ENCODE assay signal across 13 mouse cellular contexts in the genomic region with DNA sequence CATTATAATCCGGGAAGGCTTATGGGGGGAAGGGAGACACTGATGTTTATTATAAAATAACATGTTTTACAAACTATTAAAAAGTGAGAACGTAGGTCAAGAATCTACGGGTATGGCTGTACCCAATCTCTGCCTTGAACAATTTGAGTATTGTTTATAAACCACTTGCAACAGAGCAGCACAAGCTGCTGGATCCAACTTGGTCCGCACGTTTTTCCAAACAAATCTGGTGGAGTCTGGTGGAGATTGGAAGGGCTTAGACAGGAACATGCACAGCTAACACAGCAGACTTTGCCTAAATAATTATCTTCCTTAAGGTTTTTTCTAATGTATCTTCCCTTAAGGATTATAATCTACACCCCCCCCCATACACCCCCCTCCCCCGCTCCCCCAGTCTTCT. TPM values are rescaled to one million over a fixed set of nuclear protein-coding genes. Genes with fewer than 3 reads are reported as not detected.
DNase-seq lines count a peak whose midpoint lies in the region; ATAC-seq and TF ChIP-seq lines count a peak whose summit lies in the region.
"Had no signal": no experiment of that assay in that cellular context is flagged by ENCODE, and none has a peak within 500 bp of the region (broad histone marks: within the 10 kb centered on the region; RNA-seq: fewer than 3 reads in every experiment).

No protein-coding gene starts in this region.

- no peak for TF ChIP-seq CTCF in intestine, postnatal 0 days (IDR thresholded peaks at IDR 0.05; ENCODE audit: low read depth)

- peak overlapping the region; percentile 89 for H3K4me2 ChIP-seq in embryonic facial prominence, embryonic 14.5 days (ENCODE audit: low read depth, low read length)
- no peak overlapping the region; the same call in 1 of the 2 replicates for H3K4me2 ChIP-seq in intestine, postnatal 0 days (replicated peaks; ENCODE audit: low read depth)
- H3K4me2 ChIP-seq in neural tube, embryonic 12.5 days (replicated peaks) = peak overlapping the region; percentile 89
- no peak overlapping the region for H3K4me2 ChIP-seq in heart, embryonic 11.5 days

- DNase-seq in embryonic facial prominence, embryonic 10.5 days (ENCODE audit: low spot score) = no peak
- no peak for DNase-seq in embryonic facial prominence, embryonic 14.5 days (ENCODE audit: low spot score)
- no peak for DNase-seq in heart, postnatal 14 days
- DNase-seq in gastrocnemius, postnatal 36 days = no peak
- DNase-seq: cerebellum, adult 11 months; liver, postnatal 0 days; right cerebral cortex, postnatal 4 days had no signal

- H3K9ac ChIP-seq in embryonic facial prominence, embryonic 14.5 days (ENCODE audit: low read depth, low read length) = no peak overlapping the region
- H3K9ac ChIP-seq in intestine, postnatal 0 days (ENCODE audit: low read depth, low read length) = no peak overlapping the region
- no peak overlapping the region for H3K9ac ChIP-seq in neural tube, embryonic 12.5 days
- no peak overlapping the region for H3K9ac ChIP-seq in heart, embryonic 11.5 days (ENCODE audit: low read depth, low read length)
- H3K9ac ChIP-seq: liver, postnatal 0 days had no signal

- H3K4me1 ChIP-seq in embryonic facial prominence, embryonic 10.5 days = peaks cover 57% of the 10 kb centered on the region
- H3K4me1 ChIP-seq in embryonic facial prominence, embryonic 14.5 days (ENCODE audit: control insufficient read depth, insufficient read depth, low read length) = peaks cover 17% of the 10 kb centered on the region
- H3K4me1 ChIP-seq in intestine, postnatal 0 days (replicated peaks; ENCODE audit: control insufficient read depth, insufficient read depth, low read length) = no peaks in the 10 kb centered on the region
- peaks cover 29% of the 10 kb centered on the region for H3K4me1 ChIP-seq in neural tube, embryonic 12.5 days
- 0 out of 2 replicates have a peak, but pooled peaks cover 3% of the 10 kb centered on the region for H3K4me1 ChIP-seq in heart, embryonic 11.5 days (ENCODE audit: control insufficient read depth, insufficient read depth, low read length)

- H3K9me3 ChIP-seq in embryonic facial prominence, embryonic 10.5 days = no peaks in the 10 kb centered on the region
- no peaks in the 10 kb centered on the region for H3K9me3 ChIP-seq in embryonic facial prominence, embryonic 14.5 days (ENCODE audit: control insufficient read depth, low read length)
- H3K9me3 ChIP-seq in intestine, postnatal 0 days (ENCODE audit: control insufficient read depth) = no peaks in the 10 kb centered on the region
- H3K9me3 ChIP-seq in neural tube, embryonic 12.5 days = no peaks in the 10 kb centered on the region
- no peaks in the 10 kb centered on the region for H3K9me3 ChIP-seq in heart, embryonic 11.5 days (replicated peaks; ENCODE audit: control insufficient read depth, low read length)

- WGBS in embryonic facial prominence, embryonic 10.5 days = 38% methylated on average over 6 of the region's 6 CpGs
- 31% methylated on average over 6 of the region's 6 CpGs for WGBS in embryonic facial prominence, embryonic 14.5 days
- WGBS in intestine, postnatal 0 days = 40% methylated on average over 6 of the region's 6 CpGs
- 42% methylated on average over 6 of the region's 6 CpGs for WGBS in neural tube, embryonic 12.5 days
- 59% methylated on average over 6 of the region's 6 CpGs for WGBS in heart, embryonic 11.5 days (ENCODE audit: insufficient replicate concordance)

- no peak for ATAC-seq in embryonic facial prominence, embryonic 14.5 days (ENCODE audit: low read depth)
- ATAC-seq in intestine, postnatal 0 days = no peak
- ATAC-seq in neural tube, embryonic 12.5 days (ENCODE audit: low FRiP score, low read depth) = no peak
- no peak for ATAC-seq in heart, embryonic 11.5 days (replicated peaks; ENCODE audit: insufficient number of reproducible peaks, low FRiP score, low TSS enrichment)
- ATAC-seq: activated CD4-positive, CD25-positive, alpha-beta regulatory T cell, adult 4 months had no signal

- peaks cover 86% of the 10 kb centered on the region for H3K27me3 ChIP-seq in embryonic facial prominence, embryonic 10.5 days (replicated peaks; ENCODE audit: low read depth, poor library complexity, severe bottlenecking)
- peaks cover 18% of the 10 kb centered on the region; the same call in 1 of the 2 replicates for H3K27me3 ChIP-seq in embryonic facial prominence, embryonic 14.5 days (replicated peaks; ENCODE audit: control insufficient read depth, insufficient read depth, low read length)
- peaks cover 12% of the 10 kb centered on the region; the same call in 1 of the 2 replicates for H3K27me3 ChIP-seq in intestine, postnatal 0 days (replicated peaks; ENCODE audit: control insufficient read depth, insufficient read depth, low read length)
- H3K27me3 ChIP-seq in neural tube, embryonic 12.5 days (replicated peaks) = peaks cover 28% of the 10 kb centered on the region
- H3K27me3 ChIP-seq in heart, embryonic 11.5 days (ENCODE audit: control insufficient read depth, insufficient read depth, low read length) = peaks cover 23% of the 10 kb centered on the region

- intact Hi-C loops in heart, postnatal 14 days (cut with DNase I) = no loop called here
- intact Hi-C loops in gastrocnemius, postnatal 36 days (cut with DNase I) = no loop called here

- H3K27ac ChIP-seq in embryonic facial prominence, embryonic 10.5 days (replicated peaks) = no peak overlapping the region
- H3K27ac ChIP-seq in embryonic facial prominence, embryonic 14.5 days (replicated peaks; ENCODE audit: low read depth, low read length) = no peak overlapping the region
- no peak overlapping the region for H3K27ac ChIP-seq in intestine, postnatal 0 days (ENCODE audit: low read depth, low read length)
- no peak overlapping the region for H3K27ac ChIP-seq in neural tube, embryonic 12.5 days
- no peak overlapping the region for H3K27ac ChIP-seq in heart, embryonic 11.5 days (ENCODE audit: low read depth, low read length)

- no peaks in the 10 kb centered on the region for H3K36me3 ChIP-seq in embryonic facial prominence, embryonic 10.5 days (replicated peaks)
- no peaks in the 10 kb centered on the region for H3K36me3 ChIP-seq in embryonic facial prominence, embryonic 14.5 days (ENCODE audit: control insufficient read depth, insufficient read depth, low read length)
- no peaks in the 10 kb centered on the region for H3K36me3 ChIP-seq in intestine, postnatal 0 days (ENCODE audit: control insufficient read depth, insufficient read depth)
- H3K36me3 ChIP-seq in neural tube, embryonic 12.5 days = no peaks in the 10 kb centered on the region
- H3K36me3 ChIP-seq in heart, embryonic 11.5 days (ENCODE audit: control insufficient read depth, insufficient read depth, low read length) = no peaks in the 10 kb centered on the region

- H3K4me3 ChIP-seq in embryonic facial prominence, embryonic 10.5 days = peak overlapping the region; percentile 69
- H3K4me3 ChIP-seq in embryonic facial prominence, embryonic 14.5 days (ENCODE audit: low read depth, low read length) = peak overlapping the region; percentile 50
- peak overlapping the region; percentile 52; the same call in 1 of the 2 replicates for H3K4me3 ChIP-seq in intestine, postnatal 0 days (ENCODE audit: low read depth, low read length)
- H3K4me3 ChIP-seq in neural tube, embryonic 12.5 days = no peak overlapping the region
- no peak overlapping the region for H3K4me3 ChIP-seq in heart, embryonic 11.5 days (ENCODE audit: low read depth, low read length)
- H3K4me3 ChIP-seq: erythroblast, embryonic 14.5 days had no signal

RNA-seq across cellular contexts. Expression of a gene that starts 2.7 kb away (rescaled TPM):
- 3.6 and 4.7 TPM in 2 replicates for polyA plus RNA-seq in embryonic facial prominence, embryonic 10.5 days (2016; fragmentation: Nextera tagmentation; extraction: Ambion mirVana)
- polyA plus RNA-seq in embryonic facial prominence, embryonic 14.5 days (2014; fragmentation: Nextera tagmentation; extraction: Ambion mirVana) = 10.5 and 13.1 TPM in 2 replicates
- 15.8 and 18.8 TPM in 2 replicates for polyA plus RNA-seq in intestine, postnatal 0 days (2015; fragmentation: Nextera tagmentation; extraction: Ambion mirVana)
- polyA plus RNA-seq in neural tube, embryonic 12.5 days (2016; fragmentation: Nextera tagmentation; extraction: Ambion mirVana) = 2.3 and 2.8 TPM in 2 replicates
- total RNA-seq in heart, postnatal 14 days (2021) = under 1 TPM; 0.12 to 0.17 TPM
- total RNA-seq in gastrocnemius, postnatal 36 days (2021) = under 1 TPM; 0.42 to 0.48 TPM
- 0.37 and 1.5 TPM in 2 replicates for polyA plus RNA-seq in heart, embryonic 11.5 days (2014; fragmentation: Nextera tagmentation; extraction: Ambion mirVana)
- total RNA-seq: granulocyte monocyte progenitor cell, adult 5-6 weeks had no signal
- polyA plus RNA-seq: erythroblast, embryonic 14.5 days had no signal

Comparison
In these comparisons a context has a peak if more than half of its experiments do, and no peak if none do; other contexts are left out.
1. H3K4me3 ChIP-seq: peak in embryonic facial prominence, embryonic 10.5 days (single experiment), embryonic facial prominence, embryonic 14.5 days (single experiment) and intestine, postnatal 0 days (single experiment); none in neural tube, embryonic 12.5 days (single experiment) and heart, embryonic 11.5 days (single experiment).
2. H3K4me2 ChIP-seq: peak in embryonic facial prominence, embryonic 14.5 days (single experiment) and neural tube, embryonic 12.5 days (single experiment); none in intestine, postnatal 0 days (single experiment) and heart, embryonic 11.5 days (single experiment).